Mouse (Mus musculus): ENCODE results near the gene Asap3.

DNA sequence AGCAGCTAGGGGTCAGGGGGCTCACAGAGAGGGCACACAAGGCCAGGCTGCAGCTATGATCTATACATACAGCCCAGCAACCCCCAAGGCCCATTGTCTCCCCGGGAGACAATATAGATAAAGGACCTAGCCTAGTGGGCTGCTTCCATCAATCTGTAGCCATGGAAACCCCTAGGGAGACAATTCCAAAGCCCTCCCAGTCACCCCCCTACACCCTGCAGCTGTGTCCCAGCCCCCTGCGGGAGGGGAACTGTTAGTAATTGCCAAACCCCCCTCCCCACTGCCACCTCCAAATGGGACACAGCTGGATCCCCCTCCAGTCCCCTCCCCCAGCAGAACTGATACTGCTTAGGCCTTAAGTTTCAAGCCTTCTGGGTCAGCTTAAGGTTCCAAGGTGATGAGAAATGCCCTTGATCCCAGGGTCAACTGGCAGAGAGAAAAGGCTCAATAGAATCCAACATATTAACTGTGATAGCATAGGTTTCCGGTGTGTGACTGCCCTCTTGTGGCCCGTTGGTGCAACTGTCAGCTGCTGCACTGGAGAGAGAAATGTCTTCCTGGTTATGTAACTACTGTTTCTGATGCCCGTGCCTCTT lies 46.3 kb upstream of the Asap3 start:
- TF ChIP-seq CTCF (IDR thresholded peaks at IDR 0.05; ENCODE audit: low read depth) (peak; percentile 98), EP300 (optimal IDR thresholded peaks at IDR 0.05) (no peak)
